Mouse (Mus musculus) heart, embryonic 10.5 days (tissue): ENCODE data around the gene Fgfr3. TPM values are rescaled to one million over a fixed set of nuclear protein-coding genes. Genes with fewer than 3 reads are reported as not detected.

ENCODE experiments used
- DNase-seq: peaks from one replicate; pipeline ENCODE4 v3.0.0-alpha.2; 2017; ENCODE audit warnings: low spot score
- H3K27ac ChIP-seq: fragments of 300-500 bp; sonication (generic); 2 replicates; pipeline ENCODE4 v1.5.1; 2016; ENCODE audit warnings: mild to moderate bottlenecking
- H3K27me3 ChIP-seq: fragments of 300-500 bp; sonication (generic); 2 replicates; pipeline ENCODE4 v1.6.1; 2016; ENCODE audit warnings: mild to moderate bottlenecking; ENCODE audit not compliant: poor library complexity, insufficient read depth, severe bottlenecking
- H3K36me3 ChIP-seq: fragments of 300-500 bp; sonication (generic); 2 replicates; pipeline ENCODE4 v1.6.1; 2016; ENCODE audit warnings: mild to moderate bottlenecking, moderate library complexity
- H3K4me1 ChIP-seq: fragments of 300-500 bp; sonication (generic); 2 replicates; pipeline ENCODE4 v1.6.1; 2016; ENCODE audit warnings: mild to moderate bottlenecking
- H3K4me3 ChIP-seq: fragments of 300-500 bp; sonication (generic); 2 replicates; pipeline ENCODE4 v1.5.1; 2016; ENCODE audit warnings: mild to moderate bottlenecking, moderate library complexity
- H3K9me3 ChIP-seq: fragments of 300-500 bp; sonication (generic); 2 replicates; pipeline ENCODE4 v1.6.1; 2016; ENCODE audit warnings: mild to moderate bottlenecking, moderate library complexity
- WGBS: fragments of 180-500 bp; shearing (Covaris S2); methylation state at CpG from one replicate; pipeline ENCODE4 v1.1.7; 2016; 5-methylcytosine and 5-hydroxymethylcytosine counted together
- polyA plus RNA-seq: library from polyadenylated mRNA; unstranded; fragments of >200 nt; fragmentation: Nextera tagmentation; extraction: Ambion mirVana; gene quantifications from 2 replicates; pipeline ENCODE4 v1.2.1, GENCODE M21; 2016

Gene Fgfr3
- polyA plus RNA-seq, 1 experiment from 2014 or later, result 8.6 TPM

DNA sequence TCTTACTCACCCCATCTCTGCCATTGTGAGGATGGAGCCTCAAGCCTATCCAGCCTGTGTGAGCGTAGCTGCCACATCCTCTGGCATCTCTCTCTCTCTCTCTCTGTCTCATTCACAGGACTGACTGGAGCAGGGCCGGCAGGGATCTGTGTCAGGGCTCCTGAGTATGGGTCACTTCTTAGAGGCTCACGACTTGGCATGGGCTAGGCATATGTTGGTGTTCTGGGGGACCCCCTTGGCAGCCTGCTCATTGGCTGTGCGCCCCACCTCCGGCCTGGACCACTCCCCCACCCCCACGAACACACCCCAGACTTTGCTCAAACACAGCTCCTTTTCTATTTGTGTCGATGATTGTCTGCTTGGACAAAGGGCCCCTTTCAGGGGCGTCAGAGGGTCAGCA lies 17.5 kb upstream of the Fgfr3 start:
- Histone ChIP-seq H3K27ac (peak overlapping the region; percentile 17; the same call in 1 of the 2 replicates), H3K9me3 (no peaks in the 10 kb centered on the region), H3K4me3 (no peak overlapping the region), H3K27me3 (peaks cover 36% of the 10 kb centered on the region), H3K36me3 (no peaks in the 10 kb centered on the region), H3K4me1 (peaks cover 73% of the 10 kb centered on the region)
- 66% methylated on average over 8 of the region's 8 CpGs for WGBS
- no peak for DNase-seq

- peak overlapping the region; percentile 74 for H3K27ac ChIP-seq
- peaks cover 26% of the 10 kb centered on the region for H3K27me3 ChIP-seq
- H3K9me3 ChIP-seq, result no peaks in the 10 kb centered on the region
- H3K36me3 ChIP-seq, result no peaks in the 10 kb centered on the region
- H3K4me3 ChIP-seq, result peak overlapping the region; percentile 41
- DNase-seq, result no peak
- 3% methylated on average over 11 of the region's 11 CpGs for WGBS
- peaks cover 65% of the 10 kb centered on the region for H3K4me1 ChIP-seq
Measured at GRCm38 (mm10) chr5:33704945-33705611, 16.4 kb upstream of the Fgfr3 start.

DNA sequence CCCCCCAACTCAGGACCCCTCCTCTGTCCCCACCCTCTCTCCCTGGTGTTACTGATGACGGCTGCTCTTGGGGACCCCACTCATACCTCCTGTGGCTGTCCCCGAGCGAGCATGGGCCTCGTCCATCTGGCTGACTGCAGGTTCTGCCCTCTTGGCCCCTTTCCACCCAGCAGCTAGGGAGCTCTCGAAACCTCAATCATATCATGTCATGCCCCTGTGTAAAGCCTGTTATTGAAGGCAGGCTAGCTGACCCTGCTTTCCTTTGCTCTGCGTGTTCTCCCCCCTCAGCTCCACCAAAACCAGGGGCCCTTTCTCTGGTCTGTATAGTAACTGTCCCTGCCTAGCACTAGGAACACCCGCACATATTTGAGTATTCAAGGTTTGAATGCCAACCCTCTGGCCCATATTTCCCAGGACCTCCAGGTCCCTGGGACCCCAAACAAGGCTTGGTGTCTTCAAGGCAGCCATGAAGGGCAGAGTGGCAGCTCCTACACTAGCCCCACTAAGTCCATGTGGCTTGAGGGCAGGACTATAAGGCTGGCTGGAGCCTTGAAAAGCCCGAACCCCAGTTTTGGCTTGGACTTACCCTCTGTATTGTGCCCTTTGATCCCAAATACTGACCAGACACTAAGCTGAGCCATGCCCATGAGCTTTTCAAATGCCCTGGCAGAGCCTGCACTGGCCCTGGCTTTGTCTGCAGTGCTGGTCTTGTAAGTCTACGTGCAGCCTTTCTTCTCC lies 15.7 kb upstream of the Fgfr3 start:
- Histone ChIP-seq H3K27me3 (peaks cover 20% of the 10 kb centered on the region), H3K9me3 (no peaks in the 10 kb centered on the region), H3K27ac (peak overlapping the region; percentile 74), H3K4me1 (peaks cover 58% of the 10 kb centered on the region), H3K36me3 (no peaks in the 10 kb centered on the region), H3K4me3 (peak overlapping the region; percentile 41)
- WGBS, result 30% methylated on average over 9 of the region's 9 CpGs
- DNase-seq, result no peak

- Histone ChIP-seq H3K9me3 (no peaks in the 10 kb centered on the region), H3K27me3 (peaks cover 15% of the 10 kb centered on the region), H3K4me3 (no peak overlapping the region), H3K27ac (peak overlapping the region; percentile 74), H3K36me3 (no peaks in the 10 kb centered on the region), H3K4me1 (peaks cover 54% of the 10 kb centered on the region)
- no peak for DNase-seq
- WGBS, result 93% methylated on average over 1 of the region's 1 CpGs
Measured at GRCm38 (mm10) chr5:33706350-33706629, 15.2 kb upstream of the Fgfr3 start.

DNA sequence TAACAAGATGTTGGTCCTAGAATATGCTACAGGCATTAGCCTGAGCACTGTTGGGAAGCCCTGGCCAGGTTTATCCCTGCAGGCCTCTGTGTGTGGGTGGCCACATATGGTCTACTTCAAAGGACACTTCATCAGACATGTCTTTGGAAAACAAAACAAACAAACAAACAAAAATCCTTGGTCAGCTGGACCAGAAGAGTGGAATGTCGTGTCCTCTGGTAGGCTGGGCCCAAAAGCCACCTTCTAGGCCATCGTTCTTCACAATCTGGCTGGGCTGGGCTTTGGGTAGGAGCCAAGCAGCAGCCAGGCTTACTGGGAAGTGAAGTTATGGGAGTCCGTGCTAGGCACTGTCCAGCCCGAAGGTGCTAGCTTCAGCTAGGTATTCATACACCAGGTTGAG lies 14.3 kb upstream of the Fgfr3 start:
- no peak overlapping the region for H3K4me3 ChIP-seq
- peaks cover 7% of the 10 kb centered on the region; the same call in 1 of the 2 replicates for H3K27me3 ChIP-seq
- H3K4me1 ChIP-seq, result peaks cover 46% of the 10 kb centered on the region
- WGBS, result 62% methylated on average over 4 of the region's 4 CpGs
- no peaks in the 10 kb centered on the region for H3K9me3 ChIP-seq
- peak overlapping the region; percentile 74; the same call in 1 of the 2 replicates for H3K27ac ChIP-seq
- H3K36me3 ChIP-seq, result no peaks in the 10 kb centered on the region
- no peak for DNase-seq

GRCm38 (mm10) chr5:33709037-33709436 lies 12.4 kb upstream of the Fgfr3 start:
- no peak for DNase-seq
- Histone ChIP-seq H3K4me3 (no peak overlapping the region), H3K27ac (no peak overlapping the region), H3K27me3 (0 out of 2 replicates have a peak, but pooled peaks cover 9% of the 10 kb centered on the region), H3K9me3 (no peaks in the 10 kb centered on the region), H3K36me3 (no peaks in the 10 kb centered on the region), H3K4me1 (peaks cover 44% of the 10 kb centered on the region)
- WGBS, result 32% methylated on average over 2 of the region's 2 CpGs

DNA sequence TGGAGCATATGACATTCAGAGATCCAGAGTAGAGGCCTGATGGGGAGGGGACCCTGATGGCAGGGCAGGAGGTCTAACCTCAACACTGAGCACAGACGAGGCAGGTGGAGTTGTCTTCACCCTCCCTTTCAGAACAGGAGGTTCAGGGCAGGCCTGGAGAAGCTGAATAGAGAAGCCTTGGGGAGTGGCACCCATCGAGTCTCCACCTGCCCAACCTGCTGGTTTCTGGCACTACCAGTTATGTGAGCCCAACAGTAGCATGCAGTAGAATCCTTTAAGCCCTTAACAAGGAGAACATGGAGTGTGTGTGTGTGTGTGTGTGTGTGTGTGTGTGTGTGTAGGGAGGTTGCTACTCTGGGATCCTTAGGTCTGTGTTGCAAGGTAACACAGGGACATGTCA lies 8.9 kb upstream of the Fgfr3 start:
- H3K4me3 ChIP-seq, result no peak overlapping the region
- no peaks in the 10 kb centered on the region for H3K9me3 ChIP-seq
- WGBS, result 76% methylated on average over 2 of the region's 2 CpGs
- H3K27ac ChIP-seq, result no peak overlapping the region
- DNase-seq, result no peak
- 0 out of 2 replicates have a peak, but pooled peaks cover 9% of the 10 kb centered on the region for H3K27me3 ChIP-seq
- peaks cover 36% of the 10 kb centered on the region for H3K4me1 ChIP-seq
- no peaks in the 10 kb centered on the region for H3K36me3 ChIP-seq

- Histone ChIP-seq H3K4me1 (peaks cover 44% of the 10 kb centered on the region), H3K4me3 (no peak overlapping the region), H3K27ac (peak overlapping the region; percentile 59; the same call in 1 of the 2 replicates), H3K9me3 (no peaks in the 10 kb centered on the region), H3K36me3 (no peaks in the 10 kb centered on the region), H3K27me3 (0 out of 2 replicates have a peak, but pooled peaks cover 12% of the 10 kb centered on the region)
- no peak for DNase-seq
- 40% methylated on average over 2 of the region's 2 CpGs for WGBS
Measured at GRCm38 (mm10) chr5:33715182-33715581, 6.3 kb upstream of the Fgfr3 start.

GRCm38 (mm10) chr5:33716467-33716866 lies 5.0 kb upstream of the Fgfr3 start:
- Histone ChIP-seq H3K4me1 (peaks cover 57% of the 10 kb centered on the region), H3K27ac (no peak overlapping the region), H3K4me3 (no peak overlapping the region), H3K27me3 (0 out of 2 replicates have a peak, but pooled peaks cover 12% of the 10 kb centered on the region), H3K9me3 (no peaks in the 10 kb centered on the region), H3K36me3 (no peaks in the 10 kb centered on the region)
- DNase-seq, result no peak
- WGBS, result 77% methylated on average over 6 of the region's 6 CpGs

DNA sequence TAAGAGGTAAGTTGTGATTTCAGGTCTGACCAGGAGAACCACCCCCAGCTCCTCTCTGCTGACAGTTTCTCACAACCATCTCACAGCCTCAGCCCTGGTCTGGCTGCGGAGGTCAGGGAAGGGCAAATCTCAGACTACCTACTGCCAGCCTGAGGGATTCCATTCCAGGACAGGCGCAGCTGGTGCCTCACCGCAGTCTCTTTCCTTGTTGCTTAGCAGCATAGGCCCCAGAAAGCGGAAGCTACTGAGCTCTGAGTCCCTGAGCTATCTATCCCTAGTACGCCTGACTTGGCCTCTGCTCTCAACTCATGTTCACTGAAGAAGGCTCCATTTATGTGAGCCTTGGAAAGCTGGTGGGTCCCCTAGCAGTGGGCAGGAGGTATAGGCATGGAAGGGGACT lies 3.0 kb upstream of the Fgfr3 start:
- DNase-seq, result no peak
- H3K36me3 ChIP-seq, result no peaks in the 10 kb centered on the region
- peak overlapping the region; percentile 71; the same call in 1 of the 2 replicates for H3K27ac ChIP-seq
- WGBS, result 40% methylated on average over 5 of the region's 5 CpGs
- H3K27me3 ChIP-seq, result peaks cover 22% of the 10 kb centered on the region
- no peak overlapping the region for H3K4me3 ChIP-seq
- no peaks in the 10 kb centered on the region for H3K9me3 ChIP-seq
- peaks cover 77% of the 10 kb centered on the region for H3K4me1 ChIP-seq

GRCm38 (mm10) chr5:33720852-33721490 lies 503 bp upstream of the Fgfr3 start:
- WGBS, result 3% methylated on average over 8 of the region's 8 CpGs
- H3K36me3 ChIP-seq, result no peaks in the 10 kb centered on the region
- peak overlapping the region; percentile 86; the same call in 1 of the 2 replicates for H3K27ac ChIP-seq
- H3K27me3 ChIP-seq, result peaks cover 47% of the 10 kb centered on the region
- no peak for DNase-seq
- H3K9me3 ChIP-seq, result no peaks in the 10 kb centered on the region
- H3K4me1 ChIP-seq, result peaks cover 61% of the 10 kb centered on the region
- peak overlapping the region; percentile 82 for H3K4me3 ChIP-seq

GRCm38 (mm10) chr5:33722266-33723018 lies 968 bp downstream of the Fgfr3 start:
- peak overlapping the region; percentile 86 for H3K27ac ChIP-seq
- peaks cover 49% of the 10 kb centered on the region for H3K4me1 ChIP-seq
- DNase-seq, result no peak
- H3K4me3 ChIP-seq, result peak overlapping the region; percentile 82
- WGBS, result under 1% methylated on average over 53 of the region's 53 CpGs
- 0 out of 2 replicates have a peak, but pooled peaks cover 3% of the 10 kb centered on the region for H3K36me3 ChIP-seq
- no peaks in the 10 kb centered on the region for H3K9me3 ChIP-seq
- H3K27me3 ChIP-seq, result peaks cover 57% of the 10 kb centered on the region
